Mouse (Mus musculus) megakaryocyte-erythroid progenitor cell, adult 5-6 weeks (primary cell): ENCODE results near the gene Gipc3. TPM values are rescaled to one million over a fixed set of nuclear protein-coding genes. Genes with fewer than 3 reads are reported as not detected.

ENCODE experiments used
- ATAC-seq: replicated peaks from 2 replicates; pipeline ENCODE4 v1.8.0; 2016; ENCODE audit warnings: mild to moderate bottlenecking, inconsistent platforms; ENCODE audit not compliant: severe bottlenecking, poor library complexity, low FRiP score, low TSS enrichment
- total RNA-seq, 2 experiments: library from RNA; stranded (forward) in 1 of 2; stranded (reverse) in 1 of 2; fragments of 200-1000, 215-1000 nt in 1 of 2; fragments of >200 nt in 1 of 2; fragmentation: Nextera tagmentation in 1 of 2; gene quantifications; 2 replicates each; pipeline ENCODE4 v1.2.3; 2014 to 2017

The Gipc3 gene
- total RNA-seq (2014; fragmentation: Nextera tagmentation) (not detected in 2 replicates), total RNA-seq (2017) (not detected in 2 replicates)

DNA sequence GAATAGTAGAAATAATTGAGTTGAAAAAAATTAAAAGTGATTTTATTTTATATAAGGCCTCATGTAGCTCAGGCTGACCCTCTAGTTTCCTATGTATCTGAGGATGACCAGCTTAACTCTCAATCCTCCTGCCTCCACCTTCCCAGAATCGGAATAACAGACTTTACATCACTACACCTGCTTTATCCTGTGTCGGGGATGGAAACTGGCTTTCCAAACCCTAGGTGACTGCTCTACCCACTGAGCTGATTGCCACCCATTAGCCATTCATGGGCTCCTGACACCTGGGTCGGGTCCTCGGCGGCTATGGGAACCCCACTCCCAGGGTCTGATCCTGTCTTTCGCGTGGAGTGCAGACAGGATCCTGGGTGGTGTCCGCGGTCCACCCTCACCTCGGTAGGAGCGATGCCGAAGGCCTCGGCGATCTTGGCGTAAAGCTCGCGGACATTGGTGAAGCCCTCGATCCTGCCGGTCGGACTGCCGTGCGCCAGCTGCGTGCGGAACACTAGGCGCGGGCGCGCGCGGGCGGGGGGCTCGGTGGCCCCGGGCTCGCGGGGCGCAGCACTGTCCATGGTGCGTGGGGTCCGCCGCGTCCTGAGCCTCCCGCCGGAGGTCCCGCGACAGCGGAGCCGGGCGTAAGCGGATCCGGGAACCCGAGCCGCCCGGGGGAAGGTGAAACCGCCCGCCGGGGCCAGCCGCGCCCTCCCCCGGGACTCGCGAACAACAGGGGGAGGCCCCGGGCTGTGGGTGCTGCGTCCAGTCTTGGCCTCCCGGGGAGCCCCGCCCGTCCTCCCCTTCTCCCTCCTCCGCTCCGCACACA is at the start of gene Gipc3:
Gene Gipc3 (minus strand): TSS at position 581 of the 820 bp plus-strand sequence.
- no peak for ATAC-seq

DNA sequence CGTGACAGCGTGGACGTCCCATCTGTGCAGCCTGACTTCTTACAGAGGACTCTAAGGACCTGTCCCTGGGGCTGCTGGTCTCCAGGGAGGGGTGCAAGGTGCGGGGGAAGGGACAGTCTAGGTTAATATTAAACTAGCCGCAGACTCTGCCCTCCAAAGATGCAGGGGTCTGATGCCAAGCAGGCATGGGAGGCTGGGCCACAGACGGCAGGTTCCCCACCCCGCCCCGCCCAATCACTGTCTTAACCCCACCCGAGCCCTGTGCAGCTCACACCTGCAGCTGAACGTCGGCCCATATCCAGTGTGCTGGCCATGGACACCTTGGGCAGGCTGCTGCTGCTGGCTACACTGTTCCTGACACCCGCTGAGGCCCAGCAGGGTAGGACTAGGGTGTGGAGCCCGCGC is 49.7 kb upstream of the Gipc3 start, which contains the start of gene Smim24:
Gene Smim24 (plus strand): TSS at position 271 of the 405 bp plus-strand sequence.
- ATAC-seq, result no peak

DNA sequence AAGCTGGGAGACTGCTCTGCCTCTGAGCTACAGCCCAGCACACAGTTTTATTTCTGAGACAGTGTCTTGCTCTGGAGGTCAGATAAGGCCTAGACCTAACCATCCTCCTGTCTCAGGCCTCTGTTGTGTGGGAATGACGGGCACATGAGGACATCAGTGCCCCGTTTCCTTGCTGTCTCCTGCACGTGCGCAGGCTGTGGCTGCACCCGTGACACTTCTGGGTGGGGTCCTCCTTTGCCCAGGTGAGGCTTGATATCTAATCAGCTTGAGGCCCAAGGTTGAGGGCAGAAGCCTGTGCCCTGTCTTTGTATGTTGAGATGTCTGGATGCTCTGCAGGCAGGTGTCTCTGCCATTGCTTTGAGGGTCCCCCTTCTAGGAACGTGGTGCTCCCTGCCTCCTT is 49.2 kb upstream of the Gipc3 start:
- ATAC-seq, result no peak

- no peak for ATAC-seq
These were observed 47.6 kb upstream of the Gipc3 start for GRCm38 (mm10) chr10:81390678-81390965.

GRCm38 (mm10) chr10:81389801-81390677 is 47.0 kb upstream of the Gipc3 start:
- ATAC-seq, result peak; percentile 57

GRCm38 (mm10) chr10:81389373-81389772 is 46.3 kb upstream of the Gipc3 start:
- no peak for ATAC-seq

- ATAC-seq, result no peak
These were observed 45.5 kb upstream of the Gipc3 start, which contains the start of gene Gm48552 for GRCm38 (mm10) chr10:81388505-81389055. Gm48552 (plus strand) TSS chr10:81389005.

DNA sequence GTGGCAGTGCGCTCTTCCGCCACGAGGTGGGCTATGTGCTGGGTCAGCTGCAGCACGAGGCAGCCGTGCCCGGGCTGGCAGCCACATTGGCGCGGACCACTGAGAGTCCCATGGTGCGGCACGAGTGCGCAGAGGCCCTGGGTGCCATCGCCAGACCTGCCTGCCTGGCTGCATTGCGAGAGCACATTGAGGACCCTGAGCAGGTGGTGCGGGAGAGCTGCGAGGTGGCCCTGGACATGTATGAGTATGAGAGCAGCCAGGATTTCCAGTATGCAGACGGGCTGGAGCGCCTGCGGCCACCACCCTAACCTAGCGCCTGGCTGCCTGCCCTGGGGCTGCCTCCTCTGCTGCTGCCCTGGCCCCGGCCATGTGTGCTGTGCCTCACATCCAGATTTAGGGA is 44.6 kb upstream of the Gipc3 start:
- no peak for ATAC-seq

- no peak for ATAC-seq
These were observed 42.7 kb upstream of the Gipc3 start for GRCm38 (mm10) chr10:81385603-81386306.

DNA sequence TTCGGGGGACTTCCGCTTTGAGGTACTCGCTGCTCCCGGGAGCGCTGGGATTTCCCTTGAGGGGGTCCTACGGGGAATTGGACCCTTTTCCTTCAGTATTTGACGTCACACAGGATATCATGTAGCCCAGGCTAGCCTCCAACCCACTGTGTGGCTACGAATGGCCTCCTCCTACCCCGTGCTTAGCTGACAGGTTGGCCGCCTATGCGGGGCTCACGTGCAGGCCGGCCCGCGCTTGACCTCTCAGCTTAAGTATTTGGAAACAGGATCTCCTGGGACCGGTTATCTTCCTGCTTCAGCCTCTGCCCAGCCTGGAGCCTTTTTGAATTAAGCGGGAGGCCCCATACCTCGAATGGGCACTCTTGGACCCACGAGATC is 41.5 kb upstream of the Gipc3 start:
- ATAC-seq, result no peak

- ATAC-seq, result peak; percentile 73
These were observed 40.9 kb upstream of the Gipc3 start, which contains the start of the genes Dohh and Gm48551 for GRCm38 (mm10) chr10:81383802-81384604. Dohh (plus strand) TSS chr10:81384428. Gm48551 (plus strand) TSS chr10:81384466.

DNA sequence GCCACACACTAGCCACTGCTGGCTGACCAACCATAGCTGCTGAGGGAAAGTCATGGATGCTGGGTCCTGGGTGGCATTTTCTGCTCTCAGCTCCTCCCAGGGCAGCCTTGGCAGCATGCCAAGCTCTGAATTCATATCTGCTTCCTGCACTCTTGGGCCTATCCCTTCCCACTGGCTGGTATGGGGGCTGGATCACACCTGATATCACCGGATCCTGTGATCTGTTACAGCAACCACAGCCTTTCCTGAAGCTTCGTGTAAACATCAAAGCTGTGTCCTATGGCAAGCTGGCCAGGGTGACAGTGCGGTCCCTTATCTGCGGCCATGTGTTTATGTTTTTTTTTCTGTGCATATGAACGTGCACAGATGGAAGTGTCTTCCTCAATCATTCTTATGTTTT is 39.0 kb upstream of the Gipc3 start:
- peak; percentile 75 for ATAC-seq

DNA sequence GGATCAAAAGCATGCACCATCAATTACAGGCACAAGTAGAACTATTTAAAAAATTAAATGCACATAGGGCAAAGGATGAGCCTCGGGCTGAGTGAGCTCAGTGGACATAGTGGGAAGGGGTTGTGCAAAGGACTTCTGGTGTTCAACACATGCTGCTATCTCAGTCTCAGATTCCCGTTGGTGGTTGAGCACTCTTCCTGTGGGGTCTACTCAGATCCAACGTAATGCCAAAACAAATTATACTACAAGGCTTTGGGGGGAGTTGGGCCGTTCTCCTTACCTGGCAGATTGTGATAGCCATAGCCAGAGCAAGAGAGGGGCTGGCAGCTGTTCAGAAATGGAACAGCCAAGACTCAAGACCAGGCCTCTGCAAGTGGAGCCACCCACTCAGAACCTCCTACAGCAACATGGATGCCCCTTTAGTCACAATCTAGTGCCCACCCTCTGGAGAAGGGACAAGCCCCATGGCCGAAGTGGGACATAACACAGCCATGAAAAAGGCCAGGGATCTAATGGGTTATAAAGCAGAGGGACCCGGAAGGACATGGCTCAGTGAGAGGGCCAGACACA is 36.8 kb upstream of the Gipc3 start:
- ATAC-seq, result no peak

DNA sequence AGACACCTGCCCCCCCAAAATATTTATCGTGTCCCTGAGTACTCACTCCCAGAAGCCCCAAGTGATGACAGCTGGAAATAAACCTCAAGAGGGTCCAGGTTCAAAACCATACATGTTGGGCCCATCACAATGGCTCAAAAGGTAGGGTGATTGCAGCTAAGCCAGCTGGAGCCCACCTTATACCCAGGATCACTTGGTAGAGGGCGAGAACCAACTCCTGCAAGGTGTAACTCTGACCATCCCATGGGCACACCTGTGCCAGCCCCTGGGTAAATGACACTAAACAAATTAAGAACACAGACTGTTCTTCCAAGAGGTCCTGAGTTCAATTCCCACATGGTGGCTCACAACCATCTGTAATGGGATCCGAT is 36.1 kb upstream of the Gipc3 start:
- no peak for ATAC-seq

DNA sequence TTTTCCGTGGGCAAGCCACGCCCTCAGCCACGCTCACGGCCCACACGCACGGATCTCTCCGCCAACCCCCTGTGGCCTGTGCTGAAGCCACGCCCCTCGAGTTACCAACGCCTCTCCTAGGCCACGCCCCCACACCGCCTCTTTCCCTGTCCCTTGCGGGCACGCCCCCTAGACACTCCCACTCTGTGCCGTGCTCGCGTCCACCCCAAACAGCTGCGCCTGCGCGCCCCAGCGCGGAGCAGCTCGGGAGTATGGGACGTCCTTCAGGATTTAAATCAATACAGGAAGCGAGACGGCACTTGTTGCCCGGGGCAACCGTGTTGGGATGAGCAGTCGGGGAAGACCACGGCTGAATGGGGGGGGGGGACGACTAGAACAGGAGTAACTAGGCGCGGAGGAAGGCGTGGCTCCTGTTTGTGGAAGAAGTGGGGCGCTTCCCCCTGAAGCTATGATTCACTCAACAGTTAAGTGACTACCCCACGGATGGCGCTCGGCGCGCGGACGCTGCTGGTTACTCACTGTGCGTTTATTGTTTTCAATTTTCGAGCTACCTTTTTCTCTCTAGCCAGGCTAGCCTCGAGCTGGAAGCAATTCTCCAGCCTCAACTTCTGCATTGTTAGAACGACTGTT is 35.6 kb upstream of the Gipc3 start:
- ATAC-seq, result peak; percentile 75

GRCm38 (mm10) chr10:81377793-81378552 is 34.9 kb upstream of the Gipc3 start, which contains the start of gene Fzr1:
Fzr1 (minus strand) TSS chr10:81378516.
- ATAC-seq, result no peak

DNA sequence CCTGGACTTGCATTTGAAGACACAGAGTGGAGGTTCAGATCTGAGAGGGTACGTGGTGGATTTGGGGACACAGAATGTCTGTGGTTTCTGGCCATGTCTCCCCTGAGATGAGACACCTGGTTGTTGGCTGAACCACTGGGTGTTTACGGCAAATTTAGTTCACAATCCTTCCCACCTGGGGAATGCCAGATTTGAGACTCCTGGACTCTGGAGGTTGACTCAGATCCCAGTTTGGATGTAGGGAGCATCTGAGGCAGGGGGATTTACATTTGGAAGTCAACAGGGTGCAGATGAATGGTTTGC is 34.2 kb upstream of the Gipc3 start:
- ATAC-seq, result no peak
